Mouse (Mus musculus) small intestine, adult 2 months (tissue): ENCODE measurements around the gene Tmem267.
"Not testable (repeated sequence)": the region's sequence is repeated elsewhere in the genome, so short reads cannot be mapped to it uniquely, and the experiment has no call there.

Experiments
- CTCF ChIP-seq: fragments of 200-500 bp; IDR thresholded peaks from 2 replicates; pipeline ENCODE4 v1.5.1; 2012; ENCODE audit warnings: low read depth, mild to moderate bottlenecking, control low read depth, inconsistent platforms, low read length, moderate library complexity, mixed read lengths; ENCODE audit not compliant: insufficient replicate concordance, insufficient read length; ENCODE audit errors: extremely low read depth
- POLR2A ChIP-seq: fragments of 200-500 bp; IDR thresholded peaks from 2 replicates; pipeline ENCODE4 v1.6.1; 2012; ENCODE audit warnings: low read depth, mild to moderate bottlenecking, control low read depth, inconsistent platforms, low read length, moderate library complexity

DNA sequence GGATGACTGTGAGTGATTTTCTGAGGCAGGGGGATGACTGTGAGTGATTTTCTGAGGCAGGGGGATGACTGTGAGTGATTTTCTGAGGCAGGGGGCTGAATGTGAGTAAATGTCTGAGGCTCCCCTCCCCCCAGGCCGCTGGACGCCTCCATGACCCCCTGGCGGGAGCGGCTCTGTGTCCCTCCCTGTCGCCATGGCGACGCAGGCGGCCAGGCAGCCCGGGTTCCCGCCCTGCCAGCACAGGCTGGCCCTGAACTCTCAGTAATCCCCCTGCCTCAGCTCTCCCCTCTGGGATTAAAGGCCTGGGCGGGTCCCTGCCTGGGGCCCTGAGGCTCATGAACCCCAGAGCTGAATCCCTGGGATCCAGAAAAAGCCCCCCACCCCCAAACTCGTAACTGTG is 111.2 kb downstream of the Tmem267 start:
- TF ChIP-seq CTCF, POLR2A: not testable (repeated sequence)
